Mouse (Mus musculus) spleen, adult 2 months (tissue): ENCODE results near the gene Nr1i2.
"Not testable (repeated sequence)": the region's sequence is repeated elsewhere in the genome, so short reads cannot be mapped to it uniquely, and the experiment has no call there.

ENCODE experiments used
- CTCF ChIP-seq: fragments of 200-500 bp; IDR thresholded peaks from 2 replicates; pipeline ENCODE4 v1.5.1; 2011; ENCODE audit warnings: mild to moderate bottlenecking, inconsistent platforms; ENCODE audit not compliant: insufficient read depth, insufficient read length, insufficient replicate concordance; ENCODE audit errors: extremely low read depth
- POLR2A ChIP-seq: fragments of 200-500 bp; IDR thresholded peaks from 2 replicates; pipeline ENCODE4 v1.6.1; 2011; ENCODE audit warnings: low read depth, low read length, inconsistent platforms

DNA sequence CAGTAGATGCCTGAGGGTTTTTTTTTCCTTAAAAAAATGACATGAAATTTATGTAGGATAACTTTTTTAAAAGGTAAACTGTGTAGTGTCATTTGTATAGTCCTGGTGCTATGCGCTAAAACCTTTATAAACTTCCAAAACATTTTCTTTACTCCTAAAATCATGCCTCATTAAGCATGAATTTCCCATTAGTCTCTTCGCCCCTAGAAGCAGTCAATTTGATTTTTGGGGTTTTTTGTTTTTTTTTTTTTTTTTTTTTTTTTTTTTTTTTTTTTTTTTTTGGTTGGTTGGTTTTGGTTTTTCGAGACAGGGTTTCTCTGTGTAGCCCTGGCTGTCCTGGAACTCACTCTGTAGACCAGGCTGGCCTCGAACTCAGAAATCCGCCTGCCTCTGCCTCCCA is 72.1 kb downstream of the Nr1i2 start:
- not testable (repeated sequence) for TF ChIP-seq CTCF, POLR2A
